Mouse (Mus musculus): ENCODE measurements at regions not wholly inside any gene's neighbourhood (a gene's known extent, or its start where the extent isn't known, plus 50 kb on each side); places are given as distances from the start of the nearest gene placed in this dataset.

- no peak for ATAC-seq (replicated peaks; ENCODE audit: insufficient number of reproducible peaks, low FRiP score, low TSS enrichment, poor library complexity, severe bottlenecking)
These were observed 907.1 kb upstream of the Slc10a2 start for GRCm38 (mm10) chr8:6012206-6012605.

GRCm38 (mm10) chr8:6011182-6011581 is 906.0 kb upstream of the Slc10a2 start:
- no peak for ATAC-seq (replicated peaks; ENCODE audit: insufficient number of reproducible peaks, low FRiP score, low TSS enrichment, poor library complexity, severe bottlenecking)

GRCm38 (mm10) chr8:6010712-6011111 is 905.6 kb upstream of the Slc10a2 start:
- no peak for ATAC-seq (replicated peaks; ENCODE audit: insufficient number of reproducible peaks, low FRiP score, low TSS enrichment, poor library complexity, severe bottlenecking)

- ATAC-seq (replicated peaks; ENCODE audit: insufficient number of reproducible peaks, low FRiP score, low TSS enrichment, poor library complexity, severe bottlenecking): no peak
These were observed 897.5 kb upstream of the Slc10a2 start for GRCm38 (mm10) chr8:6002612-6003011.

GRCm38 (mm10) chr8:5994846-5995245 is 889.7 kb upstream of the Slc10a2 start:
- no peak for ATAC-seq (replicated peaks; ENCODE audit: insufficient number of reproducible peaks, low FRiP score, low TSS enrichment, poor library complexity, severe bottlenecking)

GRCm38 (mm10) chr8:5965403-5966015 is 860.4 kb upstream of the Slc10a2 start:
- no peak for ATAC-seq (replicated peaks; ENCODE audit: insufficient number of reproducible peaks, low FRiP score, low TSS enrichment, poor library complexity, severe bottlenecking)

- no peak for ATAC-seq (replicated peaks; ENCODE audit: insufficient number of reproducible peaks, low FRiP score, low TSS enrichment, poor library complexity, severe bottlenecking)
These were observed 859.1 kb upstream of the Slc10a2 start for GRCm38 (mm10) chr8:5964299-5964698.

- ATAC-seq (replicated peaks; ENCODE audit: insufficient number of reproducible peaks, low FRiP score, low TSS enrichment, poor library complexity, severe bottlenecking): no peak
These were observed 832.9 kb upstream of the Slc10a2 start for GRCm38 (mm10) chr8:5938057-5938456.

GRCm38 (mm10) chr8:5918136-5918535 is 813.0 kb upstream of the Slc10a2 start:
- no peak for ATAC-seq (replicated peaks; ENCODE audit: insufficient number of reproducible peaks, low FRiP score, low TSS enrichment, poor library complexity, severe bottlenecking)
